Mouse (Mus musculus): ENCODE measurements at regions not wholly inside any gene's neighbourhood (a gene's known extent, or its start where the extent isn't known, plus 50 kb on each side); places are given as distances from the start of the nearest gene placed in this dataset.

DNA sequence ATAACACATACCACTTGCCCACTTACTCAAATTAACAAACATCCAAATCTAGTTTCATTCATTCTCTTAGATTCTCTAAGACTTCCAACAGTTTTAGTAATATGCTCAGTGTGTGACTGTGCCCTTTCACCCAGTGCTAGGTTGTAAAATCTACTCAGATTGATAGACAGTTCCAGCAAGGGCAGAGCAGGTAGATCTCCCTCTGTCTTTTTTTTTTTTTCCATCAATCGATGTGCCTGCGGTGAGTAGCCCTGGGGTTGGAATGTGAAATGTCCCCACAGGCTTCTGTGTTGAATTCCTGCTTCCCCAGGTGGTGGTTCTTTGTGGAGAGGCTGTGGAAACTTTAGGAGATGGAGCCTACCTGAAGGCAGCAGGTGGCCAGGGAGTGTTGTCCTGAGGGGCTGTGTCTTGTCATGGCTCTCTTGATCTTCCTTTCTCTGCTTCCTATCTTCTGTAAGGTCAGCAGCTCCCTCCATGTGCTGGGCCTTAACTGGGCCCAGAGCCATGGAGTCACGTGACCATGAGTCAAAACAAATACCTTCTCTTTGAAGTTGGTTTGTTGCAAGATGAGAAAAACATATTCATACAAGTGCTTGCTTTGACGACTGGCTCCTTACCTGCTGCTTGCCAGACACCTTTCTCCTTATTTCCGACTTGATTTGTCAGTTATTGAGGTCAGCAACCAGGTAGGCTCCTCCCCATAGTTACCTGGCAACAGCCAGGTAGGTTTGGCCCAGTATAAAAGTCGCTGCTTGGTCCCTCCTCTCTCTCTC, 394.5 kb downstream of the Etnk1 start:
- ChIA-PET POLR2A (no interaction called here), CTCF (no interaction called here)

DNA sequence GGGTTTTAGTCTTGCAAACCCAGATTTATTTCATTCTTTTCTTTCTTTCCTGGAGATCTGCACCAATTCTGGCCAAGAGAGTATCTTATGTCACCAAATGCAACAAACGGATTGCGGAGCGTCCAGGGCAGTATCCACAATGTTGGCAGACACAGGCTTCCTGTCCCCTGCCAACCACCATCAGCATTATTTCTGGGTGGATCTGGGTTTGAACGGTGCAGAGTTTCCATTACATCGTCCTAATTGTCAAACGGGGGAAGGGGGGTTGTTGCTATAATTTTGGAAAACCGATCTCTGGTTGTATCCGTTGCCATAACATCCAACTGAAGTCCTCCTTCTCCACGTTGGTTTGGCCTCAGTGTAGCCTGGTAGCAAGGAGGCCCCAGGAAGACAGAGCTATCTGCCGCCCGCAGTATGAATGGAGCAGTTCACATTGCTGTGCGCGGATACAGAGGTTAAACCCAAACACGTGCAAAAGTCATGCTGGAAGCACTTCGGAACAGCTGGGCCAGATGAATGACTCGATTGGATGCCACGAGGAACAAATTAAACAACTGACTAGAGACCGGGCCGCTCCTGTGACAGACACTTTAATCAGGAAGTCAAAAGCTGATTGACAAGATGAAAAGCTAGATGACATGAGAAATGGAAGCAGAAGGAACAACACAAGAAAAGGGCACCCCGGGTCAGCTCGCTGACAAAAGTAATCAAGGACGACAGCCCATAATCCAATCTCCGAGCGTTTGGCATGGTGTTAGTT, 404.5 kb downstream of the Etnk1 start:
- CTCF ChIA-PET, result interaction anchor here in 1 of 4 experiments (0.6 kb wide), 1 partner anchor 33 kb away, joined by 6 read pairs; no protein-coding TSS in a partner anchor

DNA sequence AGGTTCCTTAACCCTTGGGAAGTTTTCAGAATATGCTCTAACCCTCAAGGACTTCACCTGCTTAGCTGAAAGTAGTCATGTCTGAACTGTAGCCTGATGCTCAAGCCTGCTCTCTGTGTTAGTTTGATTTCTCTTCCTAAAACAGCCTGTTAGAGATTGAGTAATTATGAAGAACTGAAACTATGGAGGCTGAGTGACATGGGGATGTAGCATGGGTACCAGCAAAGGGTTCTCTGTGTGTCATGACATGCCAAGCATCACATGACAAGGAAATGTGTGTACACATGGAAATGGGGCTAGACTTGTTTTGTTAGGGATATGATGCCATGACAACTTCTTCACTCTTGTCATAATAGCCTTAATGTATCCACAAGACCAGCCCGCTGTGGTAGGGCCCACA, 412.2 kb downstream of the Etnk1 start:
- ChIA-PET POLR2A (no interaction called here), CTCF (no interaction called here)

More for the DNA sequence above, 404.5 kb downstream of the Etnk1 start:
- POLR2A ChIA-PET, result no interaction called here

DNA sequence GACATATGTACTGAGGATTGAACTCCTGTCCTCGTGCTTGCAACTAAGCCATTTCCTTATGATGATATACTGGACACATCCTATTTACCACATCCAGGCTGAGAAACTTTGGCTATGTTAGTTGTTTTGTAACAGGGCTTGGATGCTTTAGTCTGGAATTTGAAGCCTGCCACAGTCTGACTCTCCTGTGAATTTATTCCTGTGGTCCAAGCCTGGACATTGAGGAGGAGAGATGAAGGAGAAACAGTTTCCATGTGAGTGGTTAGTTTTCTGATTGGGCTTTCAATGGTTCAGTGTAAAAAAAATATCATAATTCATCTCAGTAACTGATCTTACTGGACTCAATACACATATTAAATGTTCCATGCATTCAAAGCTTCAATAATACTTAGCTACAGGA, 422.6 kb downstream of the Etnk1 start:
- ChIA-PET POLR2A (no interaction called here), CTCF (no interaction called here)

DNA sequence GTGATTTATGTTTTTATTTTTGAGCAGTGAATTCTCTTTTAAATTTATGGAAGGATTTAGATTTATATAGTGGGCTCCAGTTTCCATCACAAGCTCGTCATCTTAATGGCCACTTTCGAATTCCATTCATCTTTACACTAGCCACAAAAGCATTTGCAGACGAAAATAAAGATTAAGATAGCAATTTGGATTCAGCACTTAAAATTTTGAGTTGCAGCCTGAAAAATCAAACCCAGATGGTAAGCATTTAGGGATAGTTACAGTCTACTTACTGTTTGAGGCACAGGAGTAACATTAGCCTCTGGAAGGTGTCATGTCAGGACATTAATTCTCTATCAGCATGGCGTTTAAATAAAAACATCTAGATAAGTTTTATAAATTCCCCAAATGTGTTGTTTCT, 423.2 kb downstream of the Etnk1 start:
- ChIA-PET POLR2A (no interaction called here), CTCF (no interaction called here)

DNA sequence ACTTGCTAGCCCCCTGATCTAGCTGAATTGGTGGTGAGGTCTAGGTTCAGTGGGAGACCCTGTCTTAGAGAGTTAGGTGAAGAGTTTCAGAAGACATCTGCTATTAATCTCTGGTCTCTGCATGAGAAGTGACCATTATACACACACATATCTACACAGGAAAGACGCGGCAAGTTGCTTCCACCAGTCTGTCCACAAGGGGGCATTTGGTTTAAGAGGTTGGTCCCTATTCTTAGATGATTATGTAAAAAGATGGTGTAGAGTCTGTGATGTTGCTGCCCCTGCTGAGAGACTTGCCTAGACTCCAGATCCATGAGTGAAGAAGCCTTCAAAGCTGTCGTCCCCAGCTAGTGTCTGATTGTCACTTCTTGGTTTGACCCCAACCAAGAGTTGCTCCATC, 425.5 kb downstream of the Etnk1 start:
- CTCF ChIA-PET, result no interaction called here
- POLR2A ChIA-PET, result no interaction called here

DNA sequence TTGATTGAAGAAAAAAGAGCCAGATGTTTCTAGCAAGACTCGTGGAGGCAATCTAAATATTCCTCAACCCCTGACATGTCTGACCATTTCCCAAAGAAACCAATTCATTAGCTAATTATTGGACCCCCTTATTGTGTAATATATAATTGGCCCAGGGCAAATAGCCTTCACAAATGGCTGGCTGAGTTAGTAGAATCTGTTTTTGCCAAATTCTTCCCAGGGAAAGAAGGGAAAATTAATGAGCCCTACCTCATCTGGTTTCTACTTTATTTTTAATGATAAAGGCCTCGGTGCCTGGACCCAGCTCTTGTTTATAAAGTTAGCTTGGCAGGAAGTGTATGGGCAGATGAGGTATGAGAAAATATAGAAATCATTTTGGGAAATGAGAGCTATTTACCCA, 428.5 kb downstream of the Etnk1 start:
- CTCF ChIA-PET, result no interaction called here
- POLR2A ChIA-PET, result no interaction called here

DNA sequence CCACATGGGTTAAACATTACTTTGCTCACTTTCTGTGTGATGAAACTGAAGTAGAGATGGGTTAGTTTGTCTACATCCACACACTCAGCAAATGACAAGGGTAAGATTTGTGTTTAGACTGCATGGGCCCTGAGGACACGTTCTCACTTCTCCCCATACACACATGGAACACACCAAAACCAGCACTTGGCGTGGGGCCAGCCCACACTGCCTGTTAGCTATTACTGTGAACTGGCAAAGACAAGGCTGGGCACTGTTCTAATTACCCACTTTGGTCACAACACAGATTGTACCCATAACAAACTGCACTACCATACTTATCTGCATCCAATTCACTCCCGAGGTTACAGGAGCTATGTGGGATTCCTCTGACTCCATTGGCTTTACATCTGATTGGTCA, 430.4 kb downstream of the Etnk1 start:
- ChIA-PET CTCF (interaction anchor here in 1 of 4 experiments (0.7 kb wide), 1 partner anchor 10 kb away, joined by 3 read pairs; no protein-coding TSS in a partner anchor), POLR2A (no interaction called here)

DNA sequence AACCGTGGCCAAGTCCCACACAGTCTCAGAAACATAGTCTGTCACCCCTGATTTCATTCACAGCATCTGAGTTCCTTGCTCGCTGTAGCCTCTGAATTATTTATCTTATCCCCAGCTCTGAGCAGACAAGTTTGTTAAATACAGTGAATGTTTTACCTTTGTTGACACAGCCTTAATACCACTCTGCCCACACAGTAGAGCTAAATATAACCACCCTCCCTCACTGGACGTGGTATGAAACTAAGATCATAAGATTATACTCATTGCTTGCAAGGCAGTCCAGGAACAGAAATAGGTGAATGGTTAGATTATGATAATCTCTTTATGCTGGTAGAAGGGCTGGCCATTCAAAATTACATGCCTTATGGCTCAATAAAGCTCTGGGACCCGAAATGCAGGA, 431.9 kb downstream of the Etnk1 start:
- POLR2A ChIA-PET, result no interaction called here
- CTCF ChIA-PET, result interaction anchor here in 1 of 4 experiments (0.6 kb wide), 1 partner anchor 1411 kb away, joined by 3 read pairs; no protein-coding TSS in a partner anchor

DNA sequence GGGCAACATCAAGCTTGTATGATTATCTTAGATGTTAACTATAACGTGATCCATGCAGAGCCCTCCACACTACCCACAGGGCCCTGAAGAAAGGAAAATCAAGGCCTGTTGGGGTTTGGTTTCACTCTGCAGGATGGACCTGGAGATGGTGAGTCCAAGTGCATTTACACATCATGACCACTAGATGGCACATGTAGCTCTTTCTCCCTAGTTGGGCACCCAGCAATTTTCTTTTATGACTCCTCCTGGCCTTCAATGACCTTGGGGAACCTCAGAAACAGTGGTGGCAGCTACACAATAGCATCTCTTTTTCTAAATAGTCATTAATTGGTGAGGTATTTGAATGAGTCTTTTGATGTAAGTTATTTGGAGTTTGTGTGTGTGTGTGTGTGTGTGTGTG, 442.1 kb downstream of the Etnk1 start:
- CTCF ChIA-PET, result interaction anchor here (0.6 to 1.3 kb wide), 12 partner anchors 11 to 1622 kb away, joined by 3 to 4 read pairs (median 3); no protein-coding TSS in a partner anchor
- POLR2A ChIA-PET, result interaction anchor here in 1 of 4 experiments (0.7 kb wide), 1 partner anchor 252 kb away, joined by 7 read pairs; no protein-coding TSS in a partner anchor

DNA sequence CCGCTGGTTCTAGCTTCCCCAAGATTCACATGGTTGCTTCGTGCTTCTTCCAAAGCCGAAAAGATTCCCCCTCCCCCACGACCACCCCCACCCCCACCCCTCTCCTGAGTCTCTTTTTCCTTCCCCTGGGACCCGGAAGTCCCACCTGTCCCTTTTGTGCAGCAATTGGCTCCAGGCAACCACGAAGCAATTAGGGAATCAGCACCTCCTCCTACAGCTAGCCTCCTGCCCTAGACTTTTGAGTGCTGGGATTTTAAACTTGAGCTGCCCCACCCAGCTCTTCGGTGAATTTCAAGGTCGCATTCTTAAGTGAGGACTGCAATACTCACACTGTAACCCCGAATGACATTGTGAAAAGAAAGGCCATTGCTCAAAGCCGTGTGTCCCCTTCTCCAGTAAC, 445.9 kb downstream of the Etnk1 start:
- POLR2A ChIA-PET, result interaction anchor here in 2 of 4 experiments (0.6 kb wide), 2 partner anchors 125 to 558 kb away, joined by 3 to 11 read pairs; no protein-coding TSS in a partner anchor
- CTCF ChIA-PET, result interaction anchor here in 2 of 4 experiments (0.6 to 1.1 kb wide), 3 partner anchors 89 to 1030 kb away, joined by 3 to 8 read pairs (median 4); no protein-coding TSS in a partner anchor

DNA sequence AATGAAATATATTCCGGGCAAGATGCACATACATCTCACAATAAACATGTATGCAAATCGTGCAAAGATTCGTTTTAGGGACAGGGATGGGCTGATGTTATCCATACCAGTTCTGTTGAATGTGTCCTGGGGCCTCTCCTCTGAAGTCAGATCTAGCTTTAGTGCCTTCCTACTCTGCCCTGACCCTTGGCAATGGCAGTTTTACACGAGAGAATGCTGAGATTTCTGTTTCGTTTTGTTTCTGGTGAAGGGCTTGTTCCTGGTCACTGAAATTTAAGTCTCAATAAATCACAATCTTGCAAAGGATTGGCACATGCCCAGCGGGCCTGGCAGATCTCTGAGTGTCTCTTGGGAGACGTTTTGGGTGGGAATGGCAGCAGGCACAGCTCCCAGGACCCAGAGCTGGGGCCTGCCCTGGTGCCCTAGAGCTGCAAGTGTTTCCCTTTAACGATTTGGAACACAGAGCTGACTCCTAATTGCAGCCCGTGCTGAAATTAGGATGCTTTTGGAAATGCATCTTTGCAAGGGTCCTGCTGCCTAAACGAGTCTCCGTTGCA, 447.5 kb downstream of the Etnk1 start:
- CTCF ChIA-PET, result interaction anchor here in 1 of 4 experiments (0.6 kb wide), 1 partner anchor 1729 kb away, joined by 5 read pairs; no protein-coding TSS in a partner anchor

DNA sequence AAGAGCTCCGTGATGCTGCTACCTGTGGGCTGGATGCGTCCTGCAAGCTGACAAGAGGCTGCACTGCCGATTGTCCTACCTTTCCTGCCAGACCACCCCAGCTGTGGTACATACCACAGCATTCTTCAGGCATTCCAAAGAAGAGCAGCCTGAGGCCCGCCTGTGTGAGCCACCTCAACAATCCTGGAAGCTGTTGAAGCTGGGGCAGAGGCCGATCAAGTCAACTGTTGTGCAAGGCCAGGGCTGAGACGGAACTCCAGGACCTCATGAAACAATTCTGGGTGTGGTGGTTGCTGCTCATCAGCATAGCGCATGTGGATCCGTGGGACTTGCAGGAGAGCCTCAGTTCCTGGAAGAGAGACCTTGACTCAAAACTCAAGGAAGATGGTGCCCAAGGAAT, 448.3 kb downstream of the Etnk1 start:
- POLR2A ChIA-PET, result no interaction called here

More for the DNA sequence above, 447.5 kb downstream of the Etnk1 start:
- POLR2A ChIA-PET, result interaction anchor here in 1 of 4 experiments (0.6 kb wide), 1 partner anchor 288 kb away, joined by 3 read pairs; no protein-coding TSS in a partner anchor

DNA sequence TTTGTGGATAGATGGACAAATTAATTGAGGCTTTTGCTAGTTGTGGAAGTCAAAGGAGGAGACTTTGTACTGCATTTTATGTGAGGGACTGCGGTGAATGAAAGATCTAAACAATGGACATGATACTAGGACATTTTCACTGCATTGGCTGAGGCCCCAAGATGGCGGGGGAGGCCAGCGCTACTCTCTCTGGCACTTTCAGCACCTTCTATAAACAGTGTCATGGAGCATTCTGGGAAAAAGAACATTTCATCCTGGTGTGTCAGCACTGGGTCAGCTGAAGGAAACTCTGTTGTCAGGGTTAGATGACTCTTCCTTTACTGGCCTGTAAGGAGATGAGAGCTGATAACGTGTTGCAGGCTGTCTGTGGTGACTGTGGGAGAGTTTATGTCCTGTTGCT, 449.4 kb downstream of the Etnk1 start:
- ChIA-PET CTCF (no interaction called here), POLR2A (no interaction called here)

More for the DNA sequence above, 448.3 kb downstream of the Etnk1 start:
- CTCF ChIA-PET, result no interaction called here

DNA sequence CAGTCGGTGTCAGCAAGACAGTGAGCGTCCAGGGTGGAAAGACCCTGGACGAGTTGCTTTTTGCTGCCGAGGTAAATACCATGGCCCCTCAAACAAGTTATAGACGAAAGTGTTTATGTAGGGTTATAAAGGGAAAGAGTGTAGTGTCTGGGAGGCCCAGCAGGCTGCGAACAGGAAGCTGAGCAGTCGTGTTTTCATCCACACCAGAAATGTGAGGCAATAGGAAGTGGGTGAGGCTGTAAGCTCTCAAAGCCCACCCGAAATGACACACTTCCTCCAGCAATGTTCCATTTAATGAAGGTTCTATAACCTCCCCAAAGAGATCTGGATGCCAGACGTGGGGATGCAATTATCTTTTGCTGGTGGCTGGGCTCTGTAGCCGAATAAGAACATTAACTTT, 451.5 kb downstream of the Etnk1 start:
- POLR2A ChIA-PET, result no interaction called here
- CTCF ChIA-PET, result interaction anchor here in 1 of 4 experiments (0.6 kb wide), 1 partner anchor 522 kb away, joined by 3 read pairs; no protein-coding TSS in a partner anchor

DNA sequence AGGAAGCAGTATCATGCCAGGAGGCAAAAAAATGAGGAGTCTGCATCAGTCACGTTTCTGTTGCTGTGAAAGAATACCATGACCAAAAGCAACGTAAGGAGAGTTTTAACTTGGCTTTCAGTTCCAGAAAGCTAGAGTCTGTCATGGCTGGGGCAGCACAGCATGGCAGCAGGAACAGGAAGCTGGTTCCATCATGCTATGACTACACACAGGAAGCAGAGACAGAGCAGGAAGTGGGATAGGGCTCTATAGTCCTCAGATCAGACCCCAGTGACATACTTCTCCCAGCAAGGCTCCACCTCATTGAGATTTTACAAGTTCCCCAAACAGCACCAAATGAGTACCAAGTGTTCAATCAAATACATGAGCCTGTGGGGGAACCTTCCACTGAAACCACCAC, 453.6 kb downstream of the Etnk1 start:
- POLR2A ChIA-PET, result no interaction called here
- CTCF ChIA-PET, result interaction anchor here in 1 of 4 experiments (0.6 kb wide), 1 partner anchor 11 kb away, joined by 3 read pairs; no protein-coding TSS in a partner anchor

DNA sequence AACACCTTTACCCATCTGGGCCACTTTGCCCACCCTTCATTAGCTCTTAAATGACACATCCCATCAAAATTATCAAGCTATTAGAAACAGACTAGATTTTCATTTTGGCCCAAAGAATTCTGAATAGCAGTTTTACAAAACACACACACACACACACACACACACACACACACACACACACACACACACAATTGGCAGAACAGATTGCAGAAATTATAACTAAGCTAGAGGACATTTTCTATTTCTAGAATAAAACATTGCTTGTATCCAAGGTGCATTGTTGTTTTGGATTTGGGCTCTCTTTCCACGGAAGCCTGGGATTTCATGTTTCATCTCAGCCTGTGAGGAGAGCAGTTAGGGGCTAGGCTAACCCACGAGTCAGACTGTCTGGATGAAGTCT, 455.1 kb downstream of the Etnk1 start:
- ChIA-PET CTCF (interaction anchor here in 1 of 4 experiments (0.6 kb wide), 1 partner anchor 825 kb away, joined by 3 read pairs; no protein-coding TSS in a partner anchor), POLR2A (interaction anchor here in 1 of 4 experiments (0.6 kb wide), 1 partner anchor 224 kb away, joined by 3 read pairs; no protein-coding TSS in a partner anchor)

DNA sequence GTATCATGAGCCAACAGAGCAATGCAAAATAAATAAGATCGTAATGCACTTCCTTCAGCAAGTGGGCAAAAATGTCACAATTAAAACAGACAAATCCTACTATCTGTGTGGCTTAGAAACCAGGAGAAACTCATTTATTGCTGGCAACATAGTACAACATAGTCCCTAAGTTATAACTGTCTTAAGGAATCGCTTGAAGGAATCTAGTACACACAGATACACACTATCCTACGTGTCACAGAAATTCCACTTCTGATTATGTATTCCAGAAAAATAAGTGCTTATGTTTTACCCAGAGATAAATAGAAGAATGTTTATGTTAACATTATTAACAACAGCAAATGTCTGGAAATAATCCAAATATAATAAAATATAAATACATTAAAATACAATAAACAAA, 457.9 kb downstream of the Etnk1 start:
- POLR2A ChIA-PET, result interaction anchor here in 1 of 4 experiments (0.7 kb wide), 1 partner anchor 18 kb away, joined by 3 read pairs; no protein-coding TSS in a partner anchor
- CTCF ChIA-PET, result no interaction called here

DNA sequence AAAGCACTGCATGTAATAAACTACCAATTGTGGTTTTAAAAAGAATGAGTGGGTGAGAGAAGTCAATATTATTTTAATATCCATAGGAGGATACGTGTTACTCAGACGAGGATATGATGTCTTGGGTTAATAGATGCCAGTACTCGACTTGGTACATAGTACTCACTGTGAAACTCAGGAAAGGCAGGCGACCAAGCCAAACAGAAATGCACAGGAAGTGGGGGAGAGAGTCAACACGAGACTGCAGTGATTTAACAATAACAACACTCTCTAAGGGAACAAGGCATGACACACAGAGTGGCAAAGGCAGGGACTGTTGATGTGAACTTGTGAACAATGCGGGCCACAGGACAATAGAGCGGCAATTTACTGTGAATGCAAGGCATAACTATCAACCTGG, 464.6 kb downstream of the Etnk1 start:
- ChIA-PET POLR2A (no interaction called here), CTCF (no interaction called here)

DNA sequence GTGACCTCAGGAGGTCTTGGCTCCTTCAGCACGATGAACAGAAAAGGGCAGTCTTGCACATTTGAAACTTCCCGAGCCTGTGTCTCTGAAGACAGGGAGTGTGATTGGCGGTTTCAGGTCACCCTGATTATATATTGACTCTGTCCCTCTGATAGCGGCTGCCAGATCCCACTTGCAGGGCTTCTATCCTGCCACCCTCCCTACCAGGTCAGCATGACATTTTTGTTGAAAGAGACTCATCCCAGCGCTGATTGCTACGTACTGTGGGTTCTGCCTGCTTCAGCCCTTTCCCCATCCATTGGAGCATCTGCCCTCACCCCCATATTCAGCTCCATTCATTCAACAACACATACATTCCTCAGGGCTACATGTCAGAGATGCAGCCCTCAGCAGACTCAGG, 466.7 kb downstream of the Etnk1 start:
- POLR2A ChIA-PET, result no interaction called here
- CTCF ChIA-PET, result no interaction called here
